Mouse (Mus musculus): Measurements from ENCODE around the gene Myo10. TPM values are rescaled to one million over a fixed set of nuclear protein-coding genes. Genes with fewer than 3 reads are reported as not detected.

The Myo10 gene
- polyA plus RNA-seq, 1 experiment: 45.4 TPM

DNA sequence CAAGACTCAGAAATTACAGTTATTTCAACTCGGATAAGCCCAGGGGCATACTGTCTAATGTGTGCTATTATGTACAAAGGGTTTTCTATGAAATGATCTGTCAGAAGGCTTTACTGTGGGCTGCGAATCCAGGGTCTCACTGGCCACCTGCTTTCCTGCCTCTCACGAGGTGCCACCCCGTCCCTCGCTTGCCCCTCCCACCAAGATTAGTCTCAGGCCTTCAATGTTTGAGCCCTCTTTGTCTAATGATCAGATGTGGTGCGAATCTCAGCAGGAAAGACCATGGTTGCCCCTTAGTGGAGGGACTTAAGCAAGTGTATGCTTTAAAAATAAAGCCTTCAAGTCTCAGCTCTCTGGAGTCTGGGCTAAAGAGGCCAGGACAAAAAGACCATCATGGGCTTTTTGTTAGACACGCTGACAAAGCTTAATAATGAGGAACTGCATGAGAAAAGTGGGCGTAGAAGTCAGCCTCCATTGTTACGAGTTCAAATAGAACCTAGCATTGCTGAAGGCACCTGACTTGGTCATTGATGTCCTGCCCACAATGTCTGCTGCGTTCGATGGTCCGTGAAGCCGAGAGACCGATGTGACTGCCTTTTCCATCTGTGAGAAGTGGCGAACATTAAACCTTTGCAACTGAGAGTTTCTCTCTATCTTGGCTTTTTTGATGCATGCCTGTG lies 67.9 kb downstream of the Myo10 start:
- WGBS: 43% methylated on average over 15 of the region's 15 CpGs
- H3K4me3 ChIP-seq (ENCODE audit: insufficient read depth, low read depth, low read length): no peak overlapping the region

GRCm38 (mm10) chr15:25690746-25691105 lies 68.4 kb downstream of the Myo10 start:
- TF ChIP-seq CTCF (conservative IDR thresholded peaks at IDR 0.05; ENCODE audit: insufficient read depth, insufficient read length, low read depth, low read length): no peak
- TF ChIP-seq POLR2A (IDR thresholded peaks at IDR 0.05; ENCODE audit: low read depth, low read length): no peak
- no peak overlapping the region for H3K4me3 ChIP-seq (ENCODE audit: insufficient read depth, low read depth, low read length)
- DNase-seq: peak; percentile 63
- 38% methylated on average over 4 of the region's 4 CpGs for WGBS
- peak overlapping the region; percentile 95 for H3K27ac ChIP-seq (ENCODE audit: insufficient read depth, low read depth, low read length)
- H3K36me3 ChIP-seq (ENCODE audit: control insufficient read depth, insufficient read depth, low read length): no peaks in the 10 kb centered on the region
- H3K4me1 ChIP-seq (ENCODE audit: control insufficient read depth, insufficient read depth, low read length): peaks cover 54% of the 10 kb centered on the region
- H3K27me3 ChIP-seq (replicated peaks; ENCODE audit: control insufficient read depth, insufficient read depth, low read length): no peaks in the 10 kb centered on the region

More for the DNA sequence above, 67.9 kb downstream of the Myo10 start:
- Histone ChIP-seq H3K4me1 (ENCODE audit: control insufficient read depth, insufficient read depth, low read length) (peaks cover 55% of the 10 kb centered on the region), H3K36me3 (ENCODE audit: control insufficient read depth, insufficient read depth, low read length) (no peaks in the 10 kb centered on the region), H3K27ac (ENCODE audit: insufficient read depth, low read depth, low read length) (peak overlapping the region; percentile 95), H3K27me3 (replicated peaks; ENCODE audit: control insufficient read depth, insufficient read depth, low read length) (no peaks in the 10 kb centered on the region)
- TF ChIP-seq CTCF (conservative IDR thresholded peaks at IDR 0.05; ENCODE audit: insufficient read depth, insufficient read length, low read depth, low read length): no peak
- no peak for TF ChIP-seq POLR2A (IDR thresholded peaks at IDR 0.05; ENCODE audit: low read depth, low read length)
- DNase-seq: peak; percentile 65

DNA sequence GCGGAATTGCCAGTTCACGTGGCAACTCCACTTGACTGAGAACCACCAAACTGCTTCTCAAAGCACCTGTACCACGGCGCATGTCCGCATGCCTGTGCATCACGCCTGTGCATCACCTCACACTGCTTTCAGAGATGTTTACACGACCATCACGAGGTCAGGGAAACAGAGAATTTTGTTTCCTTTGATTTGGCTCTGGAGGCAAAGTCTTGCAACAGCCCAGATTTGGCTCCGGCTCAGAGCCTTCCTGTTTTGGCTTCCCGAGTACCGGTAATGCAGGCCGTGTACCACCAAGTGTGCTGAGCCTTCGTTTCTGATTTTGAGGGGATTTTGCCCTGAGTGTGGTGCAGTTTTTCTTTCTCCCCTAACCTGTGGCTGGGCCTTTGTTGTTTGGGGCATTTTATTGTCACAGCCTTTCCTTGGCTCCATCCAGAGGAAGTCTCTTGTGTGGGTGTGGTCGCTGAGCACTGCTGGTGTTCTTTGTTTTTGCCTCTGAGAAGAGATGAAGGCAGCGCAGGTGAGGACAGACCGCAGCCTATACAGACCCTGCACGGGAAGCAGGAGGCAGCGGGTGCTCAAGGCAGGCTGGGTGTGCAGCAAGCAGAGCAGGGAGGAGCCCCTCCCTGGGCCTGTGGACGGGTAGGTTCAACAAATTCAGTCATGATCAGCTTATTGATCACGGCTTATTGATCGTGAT lies 70.1 kb downstream of the Myo10 start:
- peak; percentile 64 for DNase-seq
- Histone ChIP-seq H3K4me3 (ENCODE audit: insufficient read depth, low read depth, low read length) (no peak overlapping the region), H3K27me3 (replicated peaks; ENCODE audit: control insufficient read depth, insufficient read depth, low read length) (no peaks in the 10 kb centered on the region), H3K27ac (ENCODE audit: insufficient read depth, low read depth, low read length) (0 out of 2 replicates have a peak overlapping the region, but pooled peaks have one; percentile 4), H3K36me3 (ENCODE audit: control insufficient read depth, insufficient read depth, low read length) (no peaks in the 10 kb centered on the region), H3K4me1 (ENCODE audit: control insufficient read depth, insufficient read depth, low read length) (peaks cover 50% of the 10 kb centered on the region)
- WGBS: 46% methylated on average over 21 of the region's 21 CpGs
- TF ChIP-seq CTCF (conservative IDR thresholded peaks at IDR 0.05; ENCODE audit: insufficient read depth, insufficient read length, low read depth, low read length) (no peak), POLR2A (IDR thresholded peaks at IDR 0.05; ENCODE audit: low read depth, low read length) (no peak)

DNA sequence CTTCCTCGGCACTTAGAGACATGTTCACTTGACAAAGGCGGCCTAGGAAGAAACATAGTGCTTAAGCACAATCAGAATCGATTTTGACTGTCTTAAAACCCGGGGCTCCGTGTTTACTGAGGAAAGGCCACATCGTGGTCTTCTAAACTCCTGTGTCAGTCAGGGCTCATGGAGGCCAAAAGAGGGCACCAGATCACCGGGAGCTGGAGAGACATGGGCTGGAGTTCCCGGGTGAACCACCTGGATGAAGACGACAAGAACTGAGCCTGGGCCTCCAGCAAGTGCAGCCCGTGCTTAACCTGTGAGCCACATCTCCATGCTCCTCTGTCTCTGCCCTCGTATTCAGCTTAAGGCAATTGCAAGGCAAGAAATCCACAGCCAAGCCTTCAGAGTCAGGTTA lies 71.4 kb downstream of the Myo10 start:
- 56% methylated on average over 11 of the region's 11 CpGs for WGBS
- no peaks in the 10 kb centered on the region for H3K27me3 ChIP-seq (replicated peaks; ENCODE audit: control insufficient read depth, insufficient read depth, low read length)
- H3K4me3 ChIP-seq (ENCODE audit: insufficient read depth, low read depth, low read length): no peak overlapping the region
- DNase-seq: peak; percentile 52
- H3K4me1 ChIP-seq (ENCODE audit: control insufficient read depth, insufficient read depth, low read length): peaks cover 41% of the 10 kb centered on the region
- no peak overlapping the region for H3K27ac ChIP-seq (ENCODE audit: insufficient read depth, low read depth, low read length)
- H3K36me3 ChIP-seq (ENCODE audit: control insufficient read depth, insufficient read depth, low read length): no peaks in the 10 kb centered on the region
- TF ChIP-seq CTCF (conservative IDR thresholded peaks at IDR 0.05; ENCODE audit: insufficient read depth, insufficient read length, low read depth, low read length) (peak; percentile 61), POLR2A (IDR thresholded peaks at IDR 0.05; ENCODE audit: low read depth, low read length) (no peak)

DNA sequence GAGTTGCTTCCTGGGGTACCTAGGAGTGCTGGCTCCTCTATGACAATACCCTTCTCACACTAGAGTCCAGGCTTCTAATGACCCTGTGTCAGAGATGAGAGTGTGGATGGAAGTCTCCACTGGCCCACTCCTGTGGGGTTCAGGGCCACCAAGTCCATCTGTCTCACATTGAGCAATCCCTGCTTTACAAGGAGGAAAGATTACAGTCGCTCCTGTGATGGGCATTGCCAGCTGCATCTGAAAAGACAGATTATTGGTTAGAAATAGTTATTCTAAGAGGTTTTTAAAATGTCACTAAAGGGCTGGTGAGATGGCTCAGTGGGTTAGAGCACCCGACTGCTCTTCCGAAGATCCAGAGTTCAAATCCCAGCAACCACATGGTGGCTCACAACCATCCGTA lies 72.4 kb downstream of the Myo10 start:
- TF ChIP-seq CTCF (conservative IDR thresholded peaks at IDR 0.05; ENCODE audit: insufficient read depth, insufficient read length, low read depth, low read length) (no peak), POLR2A (IDR thresholded peaks at IDR 0.05; ENCODE audit: low read depth, low read length) (no peak)
- Histone ChIP-seq H3K27me3 (replicated peaks; ENCODE audit: control insufficient read depth, insufficient read depth, low read length) (no peaks in the 10 kb centered on the region), H3K27ac (ENCODE audit: insufficient read depth, low read depth, low read length) (no peak overlapping the region), H3K4me1 (ENCODE audit: control insufficient read depth, insufficient read depth, low read length) (peaks cover 31% of the 10 kb centered on the region), H3K36me3 (ENCODE audit: control insufficient read depth, insufficient read depth, low read length) (no peaks in the 10 kb centered on the region), H3K4me3 (ENCODE audit: insufficient read depth, low read depth, low read length) (no peak overlapping the region)
- no peak for DNase-seq
- 92% methylated on average over 4 of the region's 4 CpGs for WGBS

DNA sequence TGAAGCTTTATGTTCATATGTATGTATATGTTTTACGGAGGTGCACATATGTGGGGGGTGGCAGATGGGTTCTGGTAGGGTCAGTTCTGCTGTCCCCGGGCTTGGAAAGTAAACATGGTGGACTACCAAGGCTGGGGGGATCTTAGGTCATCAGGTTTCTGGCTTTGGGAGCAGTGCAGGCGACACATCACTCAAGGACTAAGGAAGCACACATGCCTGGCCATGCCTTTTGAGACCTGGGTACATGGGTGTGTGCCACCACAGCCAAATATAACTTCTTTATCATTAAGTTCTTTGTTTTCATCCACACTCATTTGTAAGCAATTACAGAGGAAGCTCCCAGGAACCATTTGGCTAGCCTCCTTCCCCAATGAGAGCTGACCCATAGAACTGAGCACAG lies 72.9 kb downstream of the Myo10 start:
- TF ChIP-seq CTCF (conservative IDR thresholded peaks at IDR 0.05; ENCODE audit: insufficient read depth, insufficient read length, low read depth, low read length) (no peak), POLR2A (IDR thresholded peaks at IDR 0.05; ENCODE audit: low read depth, low read length) (no peak)
- no peaks in the 10 kb centered on the region for H3K27me3 ChIP-seq (replicated peaks; ENCODE audit: control insufficient read depth, insufficient read depth, low read length)
- no peak overlapping the region for H3K4me3 ChIP-seq (ENCODE audit: insufficient read depth, low read depth, low read length)
- WGBS: 99% methylated on average over 3 of the region's 3 CpGs
- no peaks in the 10 kb centered on the region for H3K36me3 ChIP-seq (ENCODE audit: control insufficient read depth, insufficient read depth, low read length)
- H3K27ac ChIP-seq (ENCODE audit: insufficient read depth, low read depth, low read length): no peak overlapping the region
- DNase-seq: no peak
- H3K4me1 ChIP-seq (ENCODE audit: control insufficient read depth, insufficient read depth, low read length): peaks cover 26% of the 10 kb centered on the region

- 82% methylated on average over 7 of the region's 7 CpGs for WGBS
- Histone ChIP-seq H3K27me3 (replicated peaks; ENCODE audit: control insufficient read depth, insufficient read depth, low read length) (no peaks in the 10 kb centered on the region), H3K36me3 (ENCODE audit: control insufficient read depth, insufficient read depth, low read length) (no peaks in the 10 kb centered on the region), H3K27ac (ENCODE audit: insufficient read depth, low read depth, low read length) (no peak overlapping the region), H3K4me1 (ENCODE audit: control insufficient read depth, insufficient read depth, low read length) (peaks cover 24% of the 10 kb centered on the region; the same call in 1 of the 2 replicates), H3K4me3 (ENCODE audit: insufficient read depth, low read depth, low read length) (no peak overlapping the region)
- DNase-seq: no peak
- TF ChIP-seq CTCF (conservative IDR thresholded peaks at IDR 0.05; ENCODE audit: insufficient read depth, insufficient read length, low read depth, low read length) (no peak), POLR2A (IDR thresholded peaks at IDR 0.05; ENCODE audit: low read depth, low read length) (no peak)
Observed at GRCm38 (mm10) chr15:25695883-25696282, 73.6 kb downstream of the Myo10 start.

Data from kidney, adult 2 months (tissue).